Mouse (Mus musculus) cerebellum, adult 2 months (tissue): ENCODE data around the gene Frmd5.

ENCODE experiments used
- CTCF ChIP-seq: fragments of 200-500 bp; IDR thresholded peaks from 2 replicates; pipeline ENCODE4 v1.5.1; 2011; ENCODE audit warnings: low read depth, mild to moderate bottlenecking, control low read depth, low read length, moderate library complexity, borderline replicate concordance; ENCODE audit not compliant: insufficient read depth
- POLR2A ChIP-seq: fragments of 200-500 bp; IDR thresholded peaks from 2 replicates; pipeline ENCODE4 v1.6.1; 2011; ENCODE audit warnings: low read length, control low read depth, borderline replicate concordance; ENCODE audit not compliant: insufficient read depth

GRCm38 (mm10) chr2:121610008-121610884 is 196.6 kb downstream of the Frmd5 start:
- no peak for TF ChIP-seq CTCF
- no peak for TF ChIP-seq POLR2A
